Mouse (Mus musculus) G1E (cell line): ENCODE results near the gene Gm10961. TPM values are rescaled to one million over a fixed set of nuclear protein-coding genes. Genes with fewer than 3 reads are reported as not detected.

Experiments
- ATAC-seq: 2 replicates; pipeline ENCODE4 v1.8.0; 2016; ENCODE audit warnings: mild to moderate bottlenecking; ENCODE audit not compliant: insufficient number of reproducible peaks, poor library complexity, low FRiP score, severe bottlenecking; ENCODE audit errors: extremely low read depth
- DNase-seq: peaks from one replicate; pipeline ENCODE4 v3.0.0; 2012; ENCODE audit warnings: low spot score
- H3K27me3 ChIP-seq: 2 replicates; pipeline ENCODE4 v1.6.1; 2012; ENCODE audit warnings: mild to moderate bottlenecking, low read length, inconsistent platforms; ENCODE audit not compliant: insufficient read depth
- H3K36me3 ChIP-seq: replicated peaks from 2 replicates; pipeline ENCODE3; 2012; ENCODE audit warnings: mild to moderate bottlenecking, inconsistent platforms
- H3K4me1 ChIP-seq: 2 replicates; pipeline ENCODE4 v1.6.1; 2012; ENCODE audit warnings: low read depth, low read length, inconsistent platforms, mixed read lengths; ENCODE audit not compliant: insufficient read depth
- H3K4me3 ChIP-seq: 2 replicates; pipeline ENCODE4 v1.5.1; 2012; ENCODE audit warnings: low read depth, mild to moderate bottlenecking, inconsistent platforms, low read length, moderate library complexity, mixed read lengths
- H3K9me3 ChIP-seq: replicated peaks from 2 replicates; pipeline ENCODE4 v1.6.1; 2012; ENCODE audit warnings: inconsistent platforms
- CTCF ChIP-seq: IDR thresholded peaks from 2 replicates; pipeline ENCODE4 v1.5.1; 2012; ENCODE audit warnings: low read depth, low read length, inconsistent platforms, mixed read lengths
- GATA1 ChIP-seq: IDR thresholded peaks from 2 replicates; pipeline ENCODE4 v1.6.1; 2012; ENCODE audit warnings: borderline replicate concordance, low read length, inconsistent platforms, mixed read lengths
- GATA2 ChIP-seq: IDR thresholded peaks from 2 replicates; pipeline ENCODE4 v1.6.1; 2012; ENCODE audit warnings: low read depth, low read length, inconsistent platforms, borderline replicate concordance
- POLR2AphosphoS5 ChIP-seq: IDR thresholded peaks from 2 replicates; pipeline ENCODE4 v1.6.1; 2012; ENCODE audit warnings: low read depth, low read length, inconsistent platforms; ENCODE audit not compliant: insufficient replicate concordance
- TAL1 ChIP-seq: conservative IDR thresholded peaks from 2 replicates; pipeline ENCODE4 v1.6.1; 2012; ENCODE audit warnings: low read depth, low read length, inconsistent platforms, mixed read lengths
- polyA plus RNA-seq: library from polyadenylated mRNA; stranded (reverse); fragments of >175 nt; gene quantifications from 2 replicates; pipeline ENCODE4 v1.2.3, GENCODE M21; 2012
- total RNA-seq, 2 experiments: library from RNA; stranded (forward) in 1 of 2; stranded (reverse) in 1 of 2; fragments of 200-1000 nt in 1 of 2; fragments of >200 nt in 1 of 2; fragmentation: Nextera tagmentation in 1 of 2; gene quantifications; 2 replicates each; pipeline ENCODE4 v1.2.3; 2014 to 2017

The Gm10961 gene
- total and polyA plus RNA-seq, 3 experiments, result not detected

DNA sequence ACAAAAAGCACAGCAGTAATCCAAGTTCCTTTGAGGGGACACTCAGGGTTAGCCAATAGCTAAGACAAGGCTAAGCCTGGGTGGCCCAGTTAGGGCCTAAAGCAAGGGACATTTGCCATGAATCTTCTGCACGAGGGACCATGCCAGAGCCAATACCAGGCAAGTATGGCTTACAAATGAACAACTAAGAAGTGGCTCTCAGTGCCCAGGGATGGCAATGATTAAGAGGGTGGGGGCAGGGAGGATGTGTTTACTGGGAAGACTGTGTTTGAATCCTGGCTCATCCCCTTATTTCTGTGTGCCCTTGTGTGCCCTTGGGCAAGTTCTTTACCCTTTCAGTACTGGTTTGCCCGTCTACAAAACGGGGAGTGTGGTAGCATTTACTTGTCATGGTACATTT is 21.7 kb upstream of the Gm10961 start:
- no peaks in the 10 kb centered on the region for H3K9me3 ChIP-seq
- ATAC-seq (no peak), DNase-seq (no peak)
- H3K27me3 ChIP-seq, result peaks cover 22% of the 10 kb centered on the region
- peaks cover 27% of the 10 kb centered on the region for H3K36me3 ChIP-seq
- TF ChIP-seq GATA1 (no peak), GATA2 (no peak), CTCF (no peak), TAL1 (no peak), POLR2AphosphoS5 (no peak)
- no peak overlapping the region for H3K4me3 ChIP-seq
- peaks cover 10% of the 10 kb centered on the region; the same call in 1 of the 2 replicates for H3K4me1 ChIP-seq

DNA sequence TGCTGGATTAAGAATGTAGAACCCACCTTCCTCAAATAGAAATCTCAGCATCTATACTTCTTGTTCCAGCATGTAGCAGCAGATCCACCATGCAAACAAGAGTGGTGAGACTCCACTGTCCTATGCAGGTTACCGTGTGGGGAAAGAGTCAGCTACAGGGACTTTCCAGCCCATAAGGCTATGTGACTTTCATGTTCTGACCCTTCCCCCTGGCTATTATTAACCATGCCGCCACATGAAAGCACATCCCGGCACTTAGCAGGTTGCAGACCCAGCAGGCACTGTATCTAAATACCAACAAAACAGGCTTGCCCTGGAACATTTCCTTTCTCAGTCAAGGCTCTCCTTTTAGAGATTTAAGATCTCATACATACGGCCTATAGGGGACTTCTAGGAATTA is 19.7 kb upstream of the Gm10961 start:
- TF ChIP-seq POLR2AphosphoS5, result no peak
- TF ChIP-seq GATA1, result no peak
- no peak for TF ChIP-seq CTCF
- TF ChIP-seq GATA2, result no peak
- TF ChIP-seq TAL1, result no peak
- DNase-seq, result no peak
- H3K4me1 ChIP-seq, result peaks cover 10% of the 10 kb centered on the region; the same call in 1 of the 2 replicates
- H3K27me3 ChIP-seq, result peaks cover 17% of the 10 kb centered on the region
- no peak overlapping the region for H3K4me3 ChIP-seq
- peaks cover 48% of the 10 kb centered on the region for H3K36me3 ChIP-seq
- H3K9me3 ChIP-seq, result no peaks in the 10 kb centered on the region
- ATAC-seq, result no peak

DNA sequence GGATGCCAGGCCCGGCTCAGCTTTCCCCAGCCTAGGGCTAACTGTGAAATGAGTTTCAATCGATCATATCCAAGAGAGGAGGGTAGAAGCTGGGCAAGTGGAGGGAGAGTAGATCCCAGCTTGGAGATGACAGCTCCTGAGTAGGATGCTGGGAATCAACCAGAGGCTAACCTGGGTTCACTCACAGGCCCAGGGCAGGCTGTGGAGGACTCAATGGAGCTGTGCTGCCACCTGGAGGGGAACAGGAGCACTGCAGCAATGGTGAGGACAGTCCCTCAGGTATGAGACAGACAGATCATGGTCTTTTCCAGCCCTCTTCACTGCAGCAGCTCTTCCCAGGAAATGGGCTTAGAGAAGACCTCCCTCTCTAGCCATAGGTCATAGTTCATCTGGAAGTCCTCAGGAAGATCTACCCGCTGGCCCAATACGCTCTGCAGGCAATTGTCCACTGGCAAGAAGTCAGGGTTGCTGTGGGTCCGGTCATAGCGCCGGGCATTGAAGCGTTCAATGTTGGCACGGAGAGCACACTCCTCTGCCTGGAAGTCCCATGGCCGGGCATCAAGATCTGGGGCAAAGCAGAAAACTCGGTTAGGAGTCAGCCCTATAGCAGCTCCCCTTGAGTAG is 18.1 kb upstream of the Gm10961 start:
- ATAC-seq (peak; percentile 63; the same call in 1 of the 2 replicates), DNase-seq (peak; percentile 59)
- no peaks in the 10 kb centered on the region for H3K9me3 ChIP-seq
- H3K4me1 ChIP-seq, result peaks cover 10% of the 10 kb centered on the region; the same call in 1 of the 2 replicates
- TF ChIP-seq TAL1, result no peak
- TF ChIP-seq CTCF, result peak; percentile 95
- TF ChIP-seq GATA2, result no peak
- H3K36me3 ChIP-seq, result peaks cover 64% of the 10 kb centered on the region
- peaks cover 8% of the 10 kb centered on the region for H3K27me3 ChIP-seq
- H3K4me3 ChIP-seq, result no peak overlapping the region

DNA sequence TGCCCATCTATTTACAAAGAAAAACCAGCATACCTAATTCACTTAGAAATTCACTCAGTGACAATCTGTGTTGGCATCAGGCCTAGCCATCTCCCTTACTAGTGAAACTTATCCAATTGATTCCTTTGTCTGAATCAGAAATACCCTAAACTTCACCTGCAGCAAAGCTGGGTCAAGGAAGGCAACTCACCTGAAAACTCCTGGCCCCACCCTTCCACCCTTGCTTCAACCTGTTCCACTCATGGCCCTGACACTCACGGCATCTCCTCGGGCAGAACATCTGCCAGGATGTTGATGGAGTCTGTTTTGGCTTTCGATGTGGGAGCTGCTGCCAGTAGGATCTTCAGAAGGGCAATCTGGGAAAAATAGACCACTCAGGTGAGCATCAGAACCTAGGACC is 13.3 kb upstream of the Gm10961 start:
- DNase-seq (no peak), ATAC-seq (no peak)
- no peaks in the 10 kb centered on the region for H3K4me1 ChIP-seq
- H3K9me3 ChIP-seq, result no peaks in the 10 kb centered on the region
- no peak for TF ChIP-seq CTCF
- TF ChIP-seq POLR2AphosphoS5, result no peak
- no peak for TF ChIP-seq GATA1
- no peak for TF ChIP-seq TAL1
- no peak for TF ChIP-seq GATA2
- H3K36me3 ChIP-seq, result peaks cover 96% of the 10 kb centered on the region
- no peaks in the 10 kb centered on the region for H3K27me3 ChIP-seq
- no peak overlapping the region for H3K4me3 ChIP-seq

DNA sequence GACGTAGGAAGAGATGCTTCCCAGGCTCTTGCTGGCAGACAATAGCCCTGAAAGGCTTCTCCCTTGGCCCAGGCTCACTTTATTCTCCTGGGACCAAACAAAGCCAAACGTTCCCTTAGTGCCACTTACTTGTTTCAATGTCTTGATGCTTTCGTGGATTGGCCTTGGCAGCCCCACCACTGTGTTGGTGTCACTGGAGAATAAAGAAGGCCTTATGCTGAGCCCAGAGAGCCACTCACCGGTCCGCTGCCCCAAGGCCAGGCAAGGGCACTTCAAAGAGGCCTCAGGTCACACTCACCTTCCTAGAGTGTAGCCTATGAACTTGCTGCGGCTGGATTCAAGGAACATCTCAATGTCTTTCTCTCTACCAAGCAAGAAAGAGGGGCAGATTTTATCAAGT is 11.2 kb upstream of the Gm10961 start:
- no peaks in the 10 kb centered on the region for H3K9me3 ChIP-seq
- TF ChIP-seq GATA2 (no peak), POLR2AphosphoS5 (no peak), CTCF (no peak), TAL1 (no peak), GATA1 (no peak)
- ATAC-seq (no peak), DNase-seq (no peak)
- H3K36me3 ChIP-seq, result peaks cover 96% of the 10 kb centered on the region
- H3K27me3 ChIP-seq, result no peaks in the 10 kb centered on the region
- no peaks in the 10 kb centered on the region for H3K4me1 ChIP-seq
- no peak overlapping the region for H3K4me3 ChIP-seq

DNA sequence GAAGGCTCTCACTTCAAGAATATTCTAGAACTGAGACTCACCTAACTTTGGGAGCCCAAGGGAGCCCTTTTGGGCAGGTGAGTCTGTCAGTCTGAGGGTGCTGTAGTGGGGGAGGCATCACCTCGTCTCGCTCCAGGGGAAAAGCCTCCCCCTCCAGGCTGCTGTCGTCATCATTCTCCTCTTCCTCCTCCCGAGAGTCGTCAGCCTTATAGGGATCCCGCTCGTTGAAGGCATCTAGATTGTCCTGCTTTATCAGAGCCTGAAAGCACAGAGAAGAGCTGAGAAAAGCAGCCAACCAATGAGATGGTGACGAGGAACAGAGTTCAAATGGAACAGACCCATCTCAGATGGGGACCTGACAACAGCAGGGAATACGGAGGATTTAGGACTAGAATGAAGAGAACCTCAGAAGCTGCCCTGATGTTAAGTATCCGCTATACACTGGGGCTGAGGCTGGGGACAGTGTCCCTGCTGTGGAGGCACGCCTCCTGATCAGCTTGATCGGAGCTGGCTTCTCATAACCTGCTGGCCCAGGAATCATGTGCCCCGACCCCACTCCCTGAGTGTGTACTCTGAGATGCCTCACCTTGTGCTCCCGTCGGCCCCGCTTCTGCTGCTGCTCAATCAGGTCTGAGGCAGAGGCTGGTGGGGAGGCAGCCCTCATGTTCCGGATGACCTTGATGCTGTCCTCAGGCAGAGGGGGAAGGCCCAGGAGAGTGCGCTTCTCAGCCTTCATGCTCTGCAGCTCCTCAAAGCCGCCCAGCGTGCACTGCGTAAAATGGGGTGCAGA is 9.6 kb upstream of the Gm10961 start:
- H3K4me1 ChIP-seq, result no peaks in the 10 kb centered on the region
- ATAC-seq (no peak), DNase-seq (no peak)
- TF ChIP-seq TAL1 (no peak), GATA2 (no peak), CTCF (no peak), POLR2AphosphoS5 (no peak), GATA1 (no peak)
- no peaks in the 10 kb centered on the region for H3K9me3 ChIP-seq
- peaks cover 96% of the 10 kb centered on the region for H3K36me3 ChIP-seq
- H3K27me3 ChIP-seq, result no peaks in the 10 kb centered on the region
- H3K4me3 ChIP-seq, result no peak overlapping the region
